Mouse (Mus musculus): ENCODE measurements around the gene Sestd1. TPM values are rescaled to one million over a fixed set of nuclear protein-coding genes. Genes with fewer than 3 reads are reported as not detected.

Gene Sestd1
- polyA plus RNA-seq, 1 experiment, result 7.8 TPM

DNA sequence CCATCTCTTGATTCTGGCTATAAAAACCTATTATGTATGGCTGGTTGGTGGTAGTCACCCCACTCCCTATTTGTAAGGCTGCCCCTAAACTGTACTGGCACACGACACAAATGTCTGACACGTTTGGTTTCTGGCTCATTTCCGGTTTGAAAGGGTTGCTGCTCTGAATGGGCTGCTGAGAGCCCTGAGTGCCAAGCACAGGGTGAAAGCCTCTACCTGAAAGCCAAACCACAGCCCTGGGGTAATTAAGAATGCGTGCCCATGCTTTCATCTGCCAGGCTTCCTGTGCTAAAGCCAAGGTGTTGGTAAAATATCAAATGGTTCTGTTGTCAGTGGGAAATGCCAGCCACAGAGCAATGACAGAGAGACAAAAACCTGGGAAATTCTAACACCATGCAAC lies 132.2 kb downstream of the Sestd1 start:
- TF ChIP-seq POLR2A (IDR thresholded peaks at IDR 0.05; ENCODE audit: low read depth, low read length) (no peak), CTCF (IDR thresholded peaks at IDR 0.05; ENCODE audit: extremely low read depth, insufficient read length, insufficient replicate concordance, low read depth, low read length) (no peak)

DNA sequence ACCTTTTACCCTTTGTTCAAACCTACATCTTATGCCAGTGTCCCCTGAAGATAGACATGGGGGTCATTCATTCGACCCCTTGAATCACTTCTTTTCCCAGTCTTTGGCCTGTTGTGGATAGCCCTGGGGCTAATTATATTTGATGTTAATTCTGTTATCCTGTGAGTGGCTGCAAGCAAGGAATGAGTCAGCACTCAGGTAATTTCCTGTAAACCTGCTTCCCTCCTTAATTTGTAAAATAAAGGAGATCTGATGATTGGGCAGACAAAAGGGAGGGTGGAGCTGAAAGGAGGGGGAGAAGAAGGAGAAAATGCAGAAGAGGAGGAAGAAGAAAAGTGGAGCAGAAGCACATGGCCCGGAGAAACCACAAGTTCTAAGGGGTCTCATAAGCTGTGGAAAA lies 133.4 kb downstream of the Sestd1 start:
- H3K36me3 ChIP-seq (ENCODE audit: control insufficient read depth, insufficient read depth, low read length), result no peaks in the 10 kb centered on the region
- TF ChIP-seq CTCF (IDR thresholded peaks at IDR 0.05; ENCODE audit: extremely low read depth, insufficient read length, insufficient replicate concordance, low read depth, low read length), result no peak
- TF ChIP-seq POLR2A (IDR thresholded peaks at IDR 0.05; ENCODE audit: low read depth, low read length), result no peak
- H3K4me3 ChIP-seq (ENCODE audit: low read depth, low read length), result no peak overlapping the region
- H3K27ac ChIP-seq (ENCODE audit: insufficient read depth, low read depth, low read length), result no peak overlapping the region
- 71% methylated on average over 2 of the region's 2 CpGs for WGBS
- H3K27me3 ChIP-seq (ENCODE audit: control insufficient read depth, insufficient read depth, low read length), result no peaks in the 10 kb centered on the region
- H3K4me1 ChIP-seq (ENCODE audit: control insufficient read depth, insufficient read depth, insufficient read length, low read length), result no peaks in the 10 kb centered on the region

More for the DNA sequence above, 132.2 kb downstream of the Sestd1 start:
- no peak overlapping the region for H3K4me3 ChIP-seq (ENCODE audit: low read depth, low read length)
- no peaks in the 10 kb centered on the region for H3K36me3 ChIP-seq (ENCODE audit: control insufficient read depth, insufficient read depth, low read length)
- no peaks in the 10 kb centered on the region for H3K27me3 ChIP-seq (ENCODE audit: control insufficient read depth, insufficient read depth, low read length)
- H3K27ac ChIP-seq (ENCODE audit: insufficient read depth, low read depth, low read length), result no peak overlapping the region
- 73% methylated on average over 4 of the region's 4 CpGs for WGBS
- H3K4me1 ChIP-seq (ENCODE audit: control insufficient read depth, insufficient read depth, insufficient read length, low read length), result no peaks in the 10 kb centered on the region

DNA sequence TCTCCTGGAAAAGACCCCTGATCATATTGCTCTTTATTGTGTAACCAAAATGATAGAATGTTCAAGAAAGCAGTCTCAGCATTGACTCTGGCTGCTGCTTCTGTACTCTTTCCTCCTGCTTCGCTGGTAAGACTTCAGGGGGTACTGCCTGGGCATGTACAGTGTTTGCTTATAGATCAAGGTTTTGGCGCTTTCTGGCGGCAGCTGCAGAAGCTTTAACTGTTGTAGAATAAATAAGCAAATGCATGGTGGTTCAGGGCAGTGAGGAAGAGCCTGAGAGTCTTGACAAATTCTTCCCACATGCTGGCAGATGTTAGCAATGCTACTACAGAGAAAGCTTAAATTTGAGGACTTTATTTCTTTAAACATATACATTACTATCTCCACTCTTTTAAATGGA lies 134.1 kb downstream of the Sestd1 start:
- 42% methylated on average over 3 of the region's 3 CpGs for WGBS
- Histone ChIP-seq H3K27ac (ENCODE audit: insufficient read depth, low read depth, low read length) (no peak overlapping the region), H3K4me3 (ENCODE audit: low read depth, low read length) (no peak overlapping the region), H3K4me1 (ENCODE audit: control insufficient read depth, insufficient read depth, insufficient read length, low read length) (no peaks in the 10 kb centered on the region), H3K36me3 (ENCODE audit: control insufficient read depth, insufficient read depth, low read length) (no peaks in the 10 kb centered on the region), H3K27me3 (ENCODE audit: control insufficient read depth, insufficient read depth, low read length) (no peaks in the 10 kb centered on the region)
- TF ChIP-seq CTCF (IDR thresholded peaks at IDR 0.05; ENCODE audit: extremely low read depth, insufficient read length, insufficient replicate concordance, low read depth, low read length) (no peak), POLR2A (IDR thresholded peaks at IDR 0.05; ENCODE audit: low read depth, low read length) (no peak)

DNA sequence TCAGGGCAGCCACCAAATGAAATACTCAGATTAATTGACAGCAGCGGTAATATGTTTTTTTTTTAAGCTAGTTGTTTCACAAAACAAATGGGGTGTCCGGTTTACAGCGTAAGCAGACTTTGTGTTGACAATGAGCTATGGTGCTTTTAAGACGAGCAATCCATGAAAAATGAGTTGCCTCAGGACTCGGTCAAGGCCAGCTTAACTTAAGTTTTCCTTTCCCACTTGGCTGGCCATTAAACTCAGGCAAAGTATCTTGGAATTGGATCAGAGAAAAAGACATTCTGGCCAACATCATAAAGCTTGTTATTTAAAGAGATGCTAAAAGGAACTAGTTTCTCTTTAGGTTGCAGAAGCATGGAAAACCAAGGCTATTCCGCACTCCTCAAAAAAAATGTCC lies 136.9 kb downstream of the Sestd1 start:
- Histone ChIP-seq H3K4me1 (ENCODE audit: control insufficient read depth, insufficient read depth, insufficient read length, low read length) (no peaks in the 10 kb centered on the region), H3K27me3 (ENCODE audit: control insufficient read depth, insufficient read depth, low read length) (no peaks in the 10 kb centered on the region), H3K27ac (ENCODE audit: insufficient read depth, low read depth, low read length) (no peak overlapping the region), H3K4me3 (ENCODE audit: low read depth, low read length) (no peak overlapping the region), H3K36me3 (ENCODE audit: control insufficient read depth, insufficient read depth, low read length) (no peaks in the 10 kb centered on the region)
- no peak for TF ChIP-seq CTCF (IDR thresholded peaks at IDR 0.05; ENCODE audit: extremely low read depth, insufficient read length, insufficient replicate concordance, low read depth, low read length)
- no peak for TF ChIP-seq POLR2A (IDR thresholded peaks at IDR 0.05; ENCODE audit: low read depth, low read length)
- WGBS, result 71% methylated on average over 6 of the region's 6 CpGs

DNA sequence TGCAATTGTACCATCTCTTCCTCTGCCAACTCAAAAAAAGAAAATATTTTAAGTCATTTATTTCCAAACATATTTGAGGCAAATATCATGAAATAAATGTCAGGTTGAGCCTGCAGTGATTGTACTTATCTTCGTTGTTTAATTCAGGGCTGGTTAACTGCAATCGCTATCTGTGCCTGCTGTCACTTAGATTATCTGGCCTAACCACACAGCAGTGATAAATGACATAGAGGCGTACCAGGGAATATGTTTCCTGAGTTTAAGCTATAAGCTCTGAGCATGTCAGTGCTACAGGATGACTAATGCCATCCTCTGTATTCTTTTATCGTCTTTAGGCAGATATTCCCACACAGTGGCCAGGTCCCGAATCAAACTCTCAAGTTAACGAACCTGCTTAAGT lies 141.5 kb downstream of the Sestd1 start:
- WGBS, result 62% methylated on average over 6 of the region's 6 CpGs
- H3K4me1 ChIP-seq (ENCODE audit: control insufficient read depth, insufficient read depth, insufficient read length, low read length), result no peaks in the 10 kb centered on the region
- H3K27me3 ChIP-seq (ENCODE audit: control insufficient read depth, insufficient read depth, low read length), result no peaks in the 10 kb centered on the region
- H3K27ac ChIP-seq (ENCODE audit: insufficient read depth, low read depth, low read length), result no peak overlapping the region
- no peaks in the 10 kb centered on the region for H3K36me3 ChIP-seq (ENCODE audit: control insufficient read depth, insufficient read depth, low read length)
- no peak overlapping the region for H3K4me3 ChIP-seq (ENCODE audit: low read depth, low read length)
- TF ChIP-seq CTCF (IDR thresholded peaks at IDR 0.05; ENCODE audit: extremely low read depth, insufficient read length, insufficient replicate concordance, low read depth, low read length), result no peak
- no peak for TF ChIP-seq POLR2A (IDR thresholded peaks at IDR 0.05; ENCODE audit: low read depth, low read length)

DNA sequence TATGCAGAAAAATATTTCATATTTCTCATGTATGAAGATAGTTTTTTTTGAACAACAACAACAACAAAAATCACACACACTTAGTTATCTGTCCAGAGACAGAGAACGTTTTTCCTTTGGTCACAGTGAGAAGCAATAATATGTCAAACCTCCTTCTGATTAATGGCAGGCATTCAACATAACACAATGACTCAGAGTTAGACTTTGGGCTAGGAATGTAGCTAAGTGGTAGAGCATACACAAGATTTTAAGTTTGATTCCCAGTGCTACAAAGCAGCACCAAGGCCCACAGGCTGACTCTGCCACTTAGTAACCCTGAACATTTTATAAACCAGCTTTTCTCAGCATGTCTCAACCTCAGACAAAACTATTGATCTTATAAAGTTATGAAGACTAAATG lies 145.5 kb downstream of the Sestd1 start:
- no peak overlapping the region for H3K4me3 ChIP-seq (ENCODE audit: low read depth, low read length)
- WGBS, result 13% methylated on average over 1 of the region's 1 CpGs

DNA sequence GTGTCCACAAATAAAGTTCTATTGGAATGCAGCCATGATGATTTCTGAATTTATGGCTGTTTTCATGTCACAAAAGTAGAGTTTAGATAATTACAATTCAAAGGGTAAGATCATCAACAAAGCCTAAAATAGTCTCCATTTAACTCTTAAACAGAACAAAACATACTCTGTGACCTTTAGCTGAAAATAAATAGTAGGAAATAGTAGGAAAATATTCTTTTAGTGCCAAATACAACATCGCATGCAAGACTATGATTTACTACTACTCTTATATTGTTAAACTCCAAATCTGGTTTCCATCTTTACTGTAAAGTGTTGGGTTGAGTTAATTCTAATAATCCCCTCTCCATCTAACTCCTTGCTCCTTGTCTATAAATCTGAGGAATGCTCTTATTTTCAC lies 147.0 kb downstream of the Sestd1 start:
- no peaks in the 10 kb centered on the region for H3K27me3 ChIP-seq (ENCODE audit: control insufficient read depth, insufficient read depth, low read length)
- H3K27ac ChIP-seq (ENCODE audit: insufficient read depth, low read depth, low read length), result no peak overlapping the region
- H3K36me3 ChIP-seq (ENCODE audit: control insufficient read depth, insufficient read depth, low read length), result no peaks in the 10 kb centered on the region
- H3K4me3 ChIP-seq (ENCODE audit: low read depth, low read length), result no peak overlapping the region
- H3K4me1 ChIP-seq (ENCODE audit: control insufficient read depth, insufficient read depth, insufficient read length, low read length), result no peaks in the 10 kb centered on the region
- 75% methylated on average over 1 of the region's 1 CpGs for WGBS
- TF ChIP-seq POLR2A (IDR thresholded peaks at IDR 0.05; ENCODE audit: low read depth, low read length) (no peak), CTCF (IDR thresholded peaks at IDR 0.05; ENCODE audit: extremely low read depth, insufficient read length, insufficient replicate concordance, low read depth, low read length) (no peak)

More for the DNA sequence above, 145.5 kb downstream of the Sestd1 start:
- Histone ChIP-seq H3K4me1 (ENCODE audit: control insufficient read depth, insufficient read depth, insufficient read length, low read length) (no peaks in the 10 kb centered on the region), H3K27ac (ENCODE audit: insufficient read depth, low read depth, low read length) (no peak overlapping the region), H3K27me3 (ENCODE audit: control insufficient read depth, insufficient read depth, low read length) (no peaks in the 10 kb centered on the region), H3K36me3 (ENCODE audit: control insufficient read depth, insufficient read depth, low read length) (no peaks in the 10 kb centered on the region)
- TF ChIP-seq CTCF (IDR thresholded peaks at IDR 0.05; ENCODE audit: extremely low read depth, insufficient read length, insufficient replicate concordance, low read depth, low read length) (no peak), POLR2A (IDR thresholded peaks at IDR 0.05; ENCODE audit: low read depth, low read length) (no peak)

Other genes with a start within 250 kb of the Sestd1 start
- gene Ccdc141, start 110.0 kb downstream of the Sestd1 start, polyA plus RNA-seq (2012; rRNA removed), result 0.41 and 0.88 TPM in 2 replicates